Mouse (Mus musculus) liver, embryonic 15.5 days (tissue): ENCODE results near the gene Card11. TPM values are rescaled to one million over a fixed set of nuclear protein-coding genes. Genes with fewer than 3 reads are reported as not detected.

Experiments used
- ATAC-seq: fragments of 200-750 bp; cut with Nextera tagmentation; 2 replicates; pipeline ENCODE4 v1.8.0; 2017; ENCODE audit warnings: moderate number of reproducible peaks, mild to moderate bottlenecking, moderate library complexity; ENCODE audit not compliant: insufficient read depth
- H3K27ac ChIP-seq: fragments of 300-500 bp; sonication (generic); replicated peaks from 2 replicates; pipeline ENCODE4 v1.5.1; 2015; ENCODE audit warnings: mild to moderate bottlenecking, inconsistent platforms
- H3K27me3 ChIP-seq: fragments of 300-500 bp; sonication (generic); 2 replicates; pipeline ENCODE4 v1.6.1; 2015; ENCODE audit warnings: mild to moderate bottlenecking, inconsistent platforms
- H3K36me3 ChIP-seq: fragments of 300-500 bp; sonication (generic); replicated peaks from 2 replicates; pipeline ENCODE4 v1.6.1; 2015; ENCODE audit warnings: moderate library complexity, mild to moderate bottlenecking, inconsistent platforms
- H3K4me1 ChIP-seq: fragments of 300-500 bp; sonication (generic); replicated peaks from 2 replicates; pipeline ENCODE4 v1.6.1; 2015; ENCODE audit warnings: inconsistent platforms
- H3K4me2 ChIP-seq: fragments of 300-500 bp; sonication (generic); 2 replicates; pipeline ENCODE4 v1.6.1; 2015; ENCODE audit warnings: moderate library complexity, mild to moderate bottlenecking, inconsistent platforms
- H3K4me3 ChIP-seq: fragments of 300-500 bp; sonication (generic); replicated peaks from 2 replicates; pipeline ENCODE4 v1.5.1; 2015; ENCODE audit warnings: mild to moderate bottlenecking, inconsistent platforms
- H3K9ac ChIP-seq: fragments of 300-500 bp; sonication (generic); 2 replicates; pipeline ENCODE4 v1.6.1; 2015; ENCODE audit warnings: moderate library complexity, mild to moderate bottlenecking, inconsistent platforms
- H3K9me3 ChIP-seq: fragments of 300-500 bp; sonication (generic); replicated peaks from 2 replicates; pipeline ENCODE4 v1.6.1; 2016; ENCODE audit warnings: inconsistent platforms
- WGBS: fragments of 180-500 bp; shearing (Covaris S2); methylation state at CpG from one replicate; pipeline ENCODE4 v1.1.7; 2015; ENCODE audit warnings: mixed read lengths; ENCODE audit not compliant: insufficient replicate concordance; 5-methylcytosine and 5-hydroxymethylcytosine counted together
- polyA plus RNA-seq: library from polyadenylated mRNA; unstranded; fragments of >200 nt; fragmentation: Nextera tagmentation; extraction: Ambion mirVana; gene quantifications from 2 replicates; pipeline ENCODE4 v1.2.1, GENCODE M21; 2015

Gene Card11
- 0.16 and 0.26 TPM in 2 replicates for polyA plus RNA-seq

DNA sequence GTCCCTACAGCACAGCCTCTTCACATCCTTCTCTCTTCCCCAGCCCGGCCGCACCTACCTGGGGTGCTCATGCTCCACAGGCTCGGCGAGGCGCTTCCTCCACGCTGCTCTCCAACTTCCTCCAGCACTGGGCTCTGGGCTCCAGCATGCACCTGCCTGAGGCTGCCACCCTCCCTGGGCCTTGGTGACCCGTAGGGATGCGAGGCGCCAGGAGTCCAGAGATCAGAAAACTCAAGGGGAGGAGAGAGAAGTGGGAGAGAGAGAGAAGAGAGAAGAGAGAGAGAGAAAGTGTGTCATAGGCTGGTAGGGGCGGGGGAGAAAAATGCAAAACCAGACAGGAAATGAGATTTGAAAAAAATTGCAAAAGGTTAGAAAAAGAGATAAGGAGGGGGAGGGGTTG is at the start of gene Card11:
Gene Card11, minus strand, starts transcription at position 234 of the 400 bp plus-strand sequence.
- H3K4me1 ChIP-seq, result 0 out of 2 replicates have a peak, but pooled peaks cover 2% of the 10 kb centered on the region
- no peak within 1 kb of the TSS for H3K9ac ChIP-seq
- no peak for ATAC-seq
- no peak within 1 kb of the TSS for H3K4me2 ChIP-seq
- no peaks in the 10 kb centered on the region for H3K36me3 ChIP-seq
- no peaks in the 10 kb centered on the region for H3K9me3 ChIP-seq
- H3K27ac ChIP-seq, result no peak within 1 kb of the TSS
- 15% methylated on average over 10 of the region's 10 CpGs for WGBS
- H3K4me3 ChIP-seq, result no peak within 1 kb of the TSS
- no peaks in the 10 kb centered on the region for H3K27me3 ChIP-seq

DNA sequence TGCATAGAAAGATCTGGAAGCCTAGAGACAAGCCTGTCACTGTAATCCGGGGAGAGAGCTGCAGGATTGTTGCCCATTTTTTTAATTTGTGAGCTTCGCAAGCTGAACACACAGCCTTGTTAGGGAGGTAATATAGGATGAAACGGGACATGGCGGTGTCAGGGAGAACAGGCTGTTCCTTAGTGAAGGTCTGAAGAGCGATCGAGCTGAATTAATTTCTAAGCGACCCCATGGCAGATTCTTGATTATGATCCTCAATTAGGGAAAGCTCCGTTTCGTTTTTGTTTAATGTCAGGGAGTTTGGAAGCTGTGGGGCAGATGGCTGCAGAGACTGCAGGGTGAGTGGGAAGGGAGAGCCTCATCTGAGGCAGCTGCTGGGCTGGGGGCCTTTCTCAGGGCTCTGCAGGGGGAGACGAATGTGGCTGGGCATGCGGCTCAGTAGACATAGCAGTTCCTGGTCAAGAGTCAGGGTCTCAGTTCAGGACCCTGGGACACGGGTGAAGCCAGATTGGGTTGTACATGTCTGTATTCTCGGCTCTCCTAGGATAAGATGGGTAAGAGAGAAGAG is 47.4 kb upstream of the Card11 start:
- no peak overlapping the region for H3K4me2 ChIP-seq
- no peaks in the 10 kb centered on the region for H3K9me3 ChIP-seq
- ATAC-seq, result no peak
- H3K36me3 ChIP-seq, result no peaks in the 10 kb centered on the region
- no peaks in the 10 kb centered on the region for H3K4me1 ChIP-seq
- no peaks in the 10 kb centered on the region for H3K27me3 ChIP-seq
- no peak overlapping the region for H3K4me3 ChIP-seq
- H3K9ac ChIP-seq, result no peak overlapping the region
- WGBS, result 69% methylated on average over 13 of the region's 13 CpGs
- no peak overlapping the region for H3K27ac ChIP-seq

DNA sequence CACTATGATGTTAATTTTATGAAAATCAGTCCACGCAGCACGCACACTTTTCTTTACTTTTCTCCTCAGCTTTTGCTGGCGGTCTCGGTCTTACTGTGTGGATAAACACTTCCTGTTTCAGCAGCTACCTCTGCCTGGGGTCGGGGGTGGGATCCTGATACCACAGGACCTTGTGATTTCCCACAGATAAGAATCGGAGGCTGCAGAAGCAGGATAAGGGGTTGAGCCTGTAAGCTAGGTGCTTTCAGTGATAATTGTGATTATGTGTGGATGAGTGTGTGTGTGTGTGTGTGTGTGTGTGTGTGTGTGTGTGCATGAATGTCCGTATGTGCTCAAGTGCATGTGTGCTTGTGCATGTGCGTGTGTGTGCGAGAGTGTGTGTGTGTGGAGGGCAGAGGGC is 44.6 kb upstream of the Card11 start:
- Histone ChIP-seq H3K9ac (no peak overlapping the region), H3K27ac (no peak overlapping the region), H3K27me3 (no peaks in the 10 kb centered on the region), H3K4me1 (no peaks in the 10 kb centered on the region), H3K4me3 (no peak overlapping the region), H3K4me2 (no peak overlapping the region), H3K36me3 (no peaks in the 10 kb centered on the region), H3K9me3 (no peaks in the 10 kb centered on the region)
- no peak for ATAC-seq
- WGBS, result 23% methylated on average over 9 of the region's 9 CpGs

DNA sequence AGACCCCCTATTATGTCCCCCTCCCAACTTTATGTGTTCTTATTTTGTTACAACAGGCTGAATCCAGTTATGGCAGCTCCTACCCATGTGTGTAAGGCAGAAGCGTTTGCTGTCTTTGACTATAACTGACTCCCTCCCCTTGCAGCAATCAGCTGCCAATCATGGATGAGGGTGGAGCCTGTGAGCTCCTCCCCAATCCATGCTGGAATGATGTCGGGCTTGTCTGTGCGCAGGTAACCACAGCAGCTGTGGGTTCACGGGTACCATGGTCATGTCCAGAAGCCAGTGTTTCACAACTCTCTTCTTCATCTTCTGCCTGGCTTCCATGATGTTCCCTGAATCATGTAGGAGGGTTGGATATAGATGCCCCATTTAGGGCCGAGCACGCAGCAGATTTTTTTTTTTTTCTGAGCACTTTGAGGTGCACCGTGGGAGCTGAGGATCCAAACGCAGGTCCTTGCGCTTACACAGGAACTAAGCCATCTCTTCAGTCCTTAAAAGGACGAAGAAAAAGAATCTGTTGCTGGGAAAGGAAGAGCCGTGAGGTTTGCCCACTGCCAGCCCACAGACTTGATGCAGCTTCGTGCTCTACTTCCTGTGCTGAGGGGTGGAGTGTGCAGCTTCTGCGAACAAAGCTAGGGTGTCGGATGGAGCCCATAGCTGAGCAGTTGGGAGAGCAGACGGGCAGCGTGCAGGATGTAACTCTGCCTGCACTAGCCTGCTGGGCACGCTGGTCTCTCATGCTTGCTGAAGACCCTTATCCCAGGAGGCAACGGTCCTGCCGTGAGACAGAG is 43.5 kb upstream of the Card11 start:
- H3K9me3 ChIP-seq, result no peaks in the 10 kb centered on the region
- no peak overlapping the region for H3K4me3 ChIP-seq
- H3K27me3 ChIP-seq, result no peaks in the 10 kb centered on the region
- H3K4me1 ChIP-seq, result no peaks in the 10 kb centered on the region
- no peak for ATAC-seq
- H3K4me2 ChIP-seq, result peak overlapping the region; percentile 25
- no peak overlapping the region for H3K27ac ChIP-seq
- H3K36me3 ChIP-seq, result no peaks in the 10 kb centered on the region
- H3K9ac ChIP-seq, result no peak overlapping the region
- 12% methylated on average over 19 of the region's 19 CpGs for WGBS

DNA sequence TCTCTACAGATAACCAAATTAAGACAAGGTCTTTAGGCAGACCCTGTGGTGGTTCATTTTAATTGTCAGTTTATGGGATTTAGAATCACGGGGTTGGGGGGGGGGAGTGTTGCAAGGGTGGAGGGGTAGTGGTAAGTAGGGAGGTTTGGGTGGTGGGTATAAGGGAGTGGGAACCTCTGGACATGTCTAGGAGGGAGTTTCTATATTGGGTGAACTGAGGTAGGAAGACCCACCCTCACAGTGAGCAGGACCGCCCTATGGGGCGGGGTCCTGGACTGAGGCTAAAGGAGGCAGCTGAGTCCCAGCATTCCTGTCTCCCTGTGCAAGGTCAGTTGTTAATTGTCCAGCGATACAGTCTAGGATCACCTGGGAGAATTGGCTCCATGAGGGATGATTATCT is 42.0 kb upstream of the Card11 start:
- no peaks in the 10 kb centered on the region for H3K9me3 ChIP-seq
- H3K27me3 ChIP-seq, result no peaks in the 10 kb centered on the region
- 76% methylated on average over 4 of the region's 4 CpGs for WGBS
- no peak overlapping the region for H3K4me3 ChIP-seq
- no peak overlapping the region for H3K9ac ChIP-seq
- H3K4me2 ChIP-seq, result no peak overlapping the region
- ATAC-seq, result no peak
- no peak overlapping the region for H3K27ac ChIP-seq
- no peaks in the 10 kb centered on the region for H3K36me3 ChIP-seq
- no peaks in the 10 kb centered on the region for H3K4me1 ChIP-seq

DNA sequence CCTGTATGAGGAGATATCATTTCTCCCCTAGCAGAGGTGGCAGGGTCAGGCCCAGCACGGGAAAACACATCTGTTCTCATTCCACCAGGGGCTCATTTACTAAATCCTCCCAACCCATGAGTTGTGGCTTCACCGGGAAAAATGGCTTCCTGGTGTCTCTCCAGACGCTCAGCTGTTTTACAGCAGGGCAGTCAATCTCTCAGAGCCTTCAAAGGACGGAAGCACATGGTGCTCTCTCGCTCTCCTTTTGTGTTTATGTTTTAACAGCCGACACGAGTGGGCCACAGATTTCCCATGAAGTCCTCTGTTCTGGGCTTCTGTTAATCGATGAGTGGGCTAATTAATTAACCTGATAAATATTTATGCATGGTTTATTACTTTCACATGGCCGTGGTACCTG is 40.5 kb upstream of the Card11 start:
- H3K4me3 ChIP-seq, result no peak overlapping the region

DNA sequence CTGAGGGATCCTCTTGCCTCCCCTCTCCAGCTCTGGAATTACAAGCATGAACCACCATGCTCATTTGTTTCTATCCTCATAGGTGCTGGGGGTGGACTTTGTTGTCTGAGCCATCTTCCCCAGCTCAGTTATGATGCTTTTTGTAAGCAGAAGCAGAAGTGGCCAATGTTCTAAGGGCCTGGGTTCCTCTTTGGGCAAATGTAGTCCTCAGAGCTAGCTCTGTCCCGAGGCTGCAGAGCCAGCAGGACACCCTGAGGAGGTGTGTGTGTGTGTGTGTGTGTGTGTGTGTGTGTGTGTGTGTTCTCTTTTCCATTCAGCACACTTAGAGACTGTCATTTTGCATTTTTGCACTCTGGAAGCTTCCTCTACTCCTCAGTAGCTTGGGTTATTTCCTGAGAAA is 38.0 kb upstream of the Card11 start:
- no peak overlapping the region for H3K9ac ChIP-seq
- H3K4me2 ChIP-seq, result no peak overlapping the region
- 18% methylated on average over 1 of the region's 1 CpGs for WGBS
- ATAC-seq, result no peak
- H3K27me3 ChIP-seq, result no peaks in the 10 kb centered on the region
- H3K36me3 ChIP-seq, result no peaks in the 10 kb centered on the region
- H3K9me3 ChIP-seq, result no peaks in the 10 kb centered on the region
- no peaks in the 10 kb centered on the region for H3K4me1 ChIP-seq
- no peak overlapping the region for H3K27ac ChIP-seq
- H3K4me3 ChIP-seq, result no peak overlapping the region

More for the DNA sequence above, 40.5 kb upstream of the Card11 start:
- no peaks in the 10 kb centered on the region for H3K36me3 ChIP-seq
- H3K4me2 ChIP-seq, result no peak overlapping the region
- H3K27ac ChIP-seq, result no peak overlapping the region
- no peak for ATAC-seq
- 53% methylated on average over 9 of the region's 9 CpGs for WGBS
- H3K27me3 ChIP-seq, result no peaks in the 10 kb centered on the region
- no peaks in the 10 kb centered on the region for H3K9me3 ChIP-seq
- no peak overlapping the region for H3K9ac ChIP-seq
- no peaks in the 10 kb centered on the region for H3K4me1 ChIP-seq

DNA sequence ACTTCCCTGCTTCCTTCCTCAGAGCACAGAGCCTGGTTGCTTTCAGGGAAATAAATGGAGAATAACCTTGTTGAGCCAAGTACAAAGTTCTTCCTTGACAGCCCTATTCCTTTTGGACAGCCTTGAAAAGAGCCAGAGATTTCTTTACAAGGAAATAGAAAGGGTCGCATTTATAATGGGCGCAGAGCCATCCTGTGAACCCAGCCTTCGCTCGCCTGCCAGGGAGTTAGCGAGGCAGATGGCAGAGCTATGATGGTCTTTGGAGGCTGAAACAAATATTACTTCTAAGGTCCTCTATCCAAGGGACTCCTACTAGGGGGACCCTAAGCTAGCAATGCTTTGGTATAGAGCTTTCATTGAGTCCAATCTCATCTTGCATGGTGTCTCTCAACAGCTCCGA is 35.0 kb upstream of the Card11 start:
- no peak for ATAC-seq
- H3K4me1 ChIP-seq, result no peaks in the 10 kb centered on the region
- H3K9me3 ChIP-seq, result no peaks in the 10 kb centered on the region
- 70% methylated on average over 6 of the region's 6 CpGs for WGBS
- H3K36me3 ChIP-seq, result no peaks in the 10 kb centered on the region
- no peak overlapping the region for H3K4me2 ChIP-seq
- no peak overlapping the region for H3K9ac ChIP-seq
- no peak overlapping the region for H3K27ac ChIP-seq
- H3K27me3 ChIP-seq, result no peaks in the 10 kb centered on the region
- no peak overlapping the region for H3K4me3 ChIP-seq

DNA sequence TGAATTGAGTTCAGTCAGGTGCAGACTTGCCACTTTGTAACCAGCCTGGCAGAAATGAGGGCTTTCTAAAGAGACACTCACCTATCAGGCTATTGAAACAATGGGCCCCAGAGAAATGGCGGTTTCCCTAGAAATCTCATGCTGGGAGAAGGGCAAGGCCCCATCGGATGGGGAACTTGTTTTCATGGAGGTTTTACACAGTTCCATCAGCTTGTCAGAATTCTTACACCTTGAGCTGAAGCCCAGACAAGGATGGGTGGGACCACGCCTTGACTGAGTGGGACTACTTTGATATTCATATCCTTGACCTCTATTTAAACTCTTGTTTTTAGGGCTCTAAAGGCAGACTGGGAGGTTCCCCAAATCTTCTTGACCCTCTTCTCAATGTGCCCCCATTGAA is 33.9 kb upstream of the Card11 start:
- Histone ChIP-seq H3K36me3 (no peaks in the 10 kb centered on the region), H3K4me3 (no peak overlapping the region), H3K4me2 (no peak overlapping the region), H3K27me3 (no peaks in the 10 kb centered on the region), H3K27ac (no peak overlapping the region), H3K9ac (no peak overlapping the region), H3K4me1 (no peaks in the 10 kb centered on the region), H3K9me3 (no peaks in the 10 kb centered on the region)
- 59% methylated on average over 3 of the region's 3 CpGs for WGBS
- ATAC-seq, result no peak

DNA sequence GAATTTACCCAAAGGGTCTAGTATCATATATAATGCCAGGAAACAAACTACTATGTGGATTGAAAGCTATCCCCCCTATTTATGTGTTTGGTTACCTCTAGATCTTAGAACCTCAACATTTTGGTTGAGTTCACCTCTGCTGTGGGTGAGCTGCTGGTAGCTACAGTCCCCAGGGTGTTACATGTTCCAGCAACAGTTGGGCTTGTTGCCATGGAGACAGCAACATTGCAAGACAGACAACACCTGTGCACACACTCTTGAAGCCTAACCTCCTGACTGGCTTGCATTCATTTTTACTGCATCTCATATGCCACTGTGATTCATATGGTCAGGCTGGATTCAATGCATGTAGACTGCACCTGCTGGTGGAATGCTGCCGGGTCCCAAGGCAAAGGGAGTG is 32.6 kb upstream of the Card11 start:
- no peak for ATAC-seq
- H3K9ac ChIP-seq, result no peak overlapping the region
- H3K4me2 ChIP-seq, result no peak overlapping the region
- no peaks in the 10 kb centered on the region for H3K36me3 ChIP-seq
- no peaks in the 10 kb centered on the region for H3K27me3 ChIP-seq
- 58% methylated on average over 1 of the region's 1 CpGs for WGBS
- H3K9me3 ChIP-seq, result no peaks in the 10 kb centered on the region
- no peaks in the 10 kb centered on the region for H3K4me1 ChIP-seq
- H3K27ac ChIP-seq, result no peak overlapping the region
- H3K4me3 ChIP-seq, result no peak overlapping the region

DNA sequence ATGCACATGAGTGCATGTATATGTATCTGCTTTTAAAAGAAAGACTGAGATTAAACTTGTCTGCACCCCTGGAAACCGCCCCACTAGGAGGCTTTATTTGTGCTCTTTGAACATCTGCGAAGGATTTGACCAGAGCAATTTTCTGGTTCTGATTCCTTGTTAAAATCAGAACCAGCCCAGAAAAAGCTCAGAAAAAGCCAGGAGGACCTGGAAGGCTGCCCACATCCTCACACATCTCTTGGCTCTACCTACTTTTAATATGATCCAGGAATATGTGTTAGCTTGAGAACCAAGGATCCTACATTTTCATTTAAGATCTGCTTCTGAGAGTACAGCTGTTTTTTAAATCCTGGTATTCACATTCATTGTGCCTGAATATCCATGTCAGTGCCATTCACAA is 29.0 kb upstream of the Card11 start:
- ATAC-seq, result no peak
- Histone ChIP-seq H3K9ac (no peak overlapping the region), H3K4me3 (no peak overlapping the region), H3K36me3 (no peaks in the 10 kb centered on the region), H3K9me3 (no peaks in the 10 kb centered on the region), H3K27me3 (no peaks in the 10 kb centered on the region), H3K4me1 (no peaks in the 10 kb centered on the region), H3K4me2 (no peak overlapping the region), H3K27ac (no peak overlapping the region)
- WGBS, result 75% methylated on average over 2 of the region's 2 CpGs

DNA sequence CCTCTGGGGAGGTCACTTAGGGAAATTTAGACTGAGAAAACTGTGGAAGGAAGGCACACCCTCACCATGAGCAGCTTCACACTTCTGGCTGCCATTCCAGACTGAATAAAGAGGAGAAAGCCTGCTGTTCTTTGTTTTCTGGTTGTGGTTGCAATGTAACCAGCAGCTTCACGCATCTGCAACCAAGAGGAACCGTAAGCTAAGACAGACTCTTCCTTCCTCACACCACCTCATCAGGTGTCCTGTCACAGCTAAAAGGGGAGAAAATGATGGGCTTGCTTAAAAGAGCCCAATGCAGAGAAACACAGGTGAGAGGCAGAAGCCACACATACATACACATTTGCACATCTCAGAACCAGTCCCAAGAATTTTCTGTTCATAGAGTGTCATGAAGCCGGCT is 25.3 kb upstream of the Card11 start:
- Histone ChIP-seq H3K36me3 (no peaks in the 10 kb centered on the region), H3K27me3 (no peaks in the 10 kb centered on the region), H3K4me3 (no peak overlapping the region), H3K9ac (no peak overlapping the region), H3K27ac (no peak overlapping the region), H3K4me1 (no peaks in the 10 kb centered on the region), H3K4me2 (no peak overlapping the region), H3K9me3 (no peaks in the 10 kb centered on the region)
- ATAC-seq, result no peak
- 46% methylated on average over 3 of the region's 3 CpGs for WGBS
